Mouse (Mus musculus) bone marrow, adult 2 months (tissue): ENCODE measurements around the gene Grip1. TPM values are rescaled to one million over a fixed set of nuclear protein-coding genes. Genes with fewer than 3 reads are reported as not detected.

ENCODE experiments used
- H3K27ac ChIP-seq: fragments of 200-500 bp; 2 replicates; pipeline ENCODE4 v1.5.1; 2012; ENCODE audit warnings: low read depth, mild to moderate bottlenecking, control low read depth, inconsistent platforms, low read length; ENCODE audit not compliant: control insufficient read depth, poor library complexity, insufficient read depth
- H3K4me1 ChIP-seq: fragments of 200-500 bp; 2 replicates; pipeline ENCODE4 v1.6.1; 2011; ENCODE audit warnings: low read length; ENCODE audit not compliant: control insufficient read depth, insufficient read depth
- H3K4me3 ChIP-seq: fragments of 200-500 bp; replicated peaks from 2 replicates; pipeline ENCODE3; 2011; ENCODE audit warnings: mild to moderate bottlenecking, low read depth, low read length, control low read depth; ENCODE audit not compliant: control insufficient read depth
- CTCF ChIP-seq: fragments of 200-500 bp; IDR thresholded peaks from 2 replicates; pipeline ENCODE4 v1.5.1; 2011; ENCODE audit warnings: low read length, control low read depth; ENCODE audit not compliant: control insufficient read depth, insufficient read depth
- POLR2A ChIP-seq: fragments of 200-500 bp; IDR thresholded peaks from 2 replicates; pipeline ENCODE4 v1.6.1; 2011; ENCODE audit warnings: low read depth, mild to moderate bottlenecking, control low read depth, low read length, borderline replicate concordance; ENCODE audit not compliant: control insufficient read depth
- whole genome bisulfite sequencing: fragments of 180-500 bp; shearing (Covaris S2); methylation state at CpG from one replicate; pipeline ENCODE4 v1.1.7; 2018; 5-methylcytosine and 5-hydroxymethylcytosine counted together
- polyA plus RNA-seq: library from polyadenylated mRNA; stranded (reverse); fragments of >200 nt; gene quantifications from 2 replicates; pipeline ENCODE4 v1.2.4, GENCODE M21; 2011; ENCODE audit warnings: low replicate concordance; ENCODE audit not compliant: missing spikeins, insufficient read depth, insufficient read length

Gene Grip1
- polyA plus RNA-seq, 1 experiment, result not detected

- Histone ChIP-seq H3K27ac (no peak overlapping the region), H3K4me3 (no peak overlapping the region), H3K4me1 (no peaks in the 10 kb centered on the region)
- TF ChIP-seq CTCF (no peak), POLR2A (no peak)
- WGBS, result 64% methylated on average over 5 of the region's 5 CpGs
Measured at GRCm38 (mm10) chr10:119927963-119928362, 474.3 kb downstream of the Grip1 start.

DNA sequence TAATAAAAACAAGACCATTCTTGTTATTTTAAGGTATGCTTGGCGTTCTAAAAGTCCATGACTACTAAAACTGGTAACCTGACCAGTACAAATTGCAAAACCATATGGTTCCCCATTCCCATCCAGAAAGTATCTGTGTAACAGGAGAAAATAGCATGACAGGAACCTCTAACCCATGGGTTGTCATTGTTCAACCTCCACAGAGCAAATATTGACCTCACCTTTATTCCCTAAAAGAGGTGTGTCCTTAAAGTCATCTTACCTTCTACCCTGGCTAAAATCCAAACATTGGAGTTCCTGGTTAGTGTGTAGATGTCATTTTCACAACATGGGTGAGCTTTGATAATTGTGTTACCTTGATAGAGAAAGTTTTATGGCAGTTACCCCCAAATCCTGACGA, 475.3 kb downstream of the Grip1 start:
- TF ChIP-seq CTCF (no peak), POLR2A (no peak)
- no peaks in the 10 kb centered on the region for H3K4me1 ChIP-seq
- H3K4me3 ChIP-seq, result no peak overlapping the region
- no peak overlapping the region for H3K27ac ChIP-seq
- WGBS, result 80% methylated on average over 2 of the region's 2 CpGs

DNA sequence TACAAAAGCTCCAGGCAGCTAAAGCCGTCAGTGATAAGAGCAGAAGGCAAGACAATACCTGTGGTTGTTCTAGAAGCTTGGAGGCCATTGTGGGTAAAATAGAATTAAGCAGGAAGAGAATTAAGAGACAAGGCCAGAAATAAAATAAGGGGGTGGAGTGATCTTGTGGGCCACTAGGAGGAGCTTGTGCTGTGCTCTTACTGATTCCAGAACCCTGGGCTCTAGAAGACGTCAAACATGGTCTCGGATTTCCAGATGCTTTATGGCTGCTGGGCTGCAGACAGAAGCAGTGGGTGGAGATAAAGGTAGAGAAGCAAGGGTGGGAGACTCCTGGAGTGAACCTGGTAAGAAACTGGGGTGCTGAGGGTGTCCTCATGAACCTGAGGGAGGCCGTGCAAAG, 479.2 kb downstream of the Grip1 start:
- Histone ChIP-seq H3K4me1 (no peaks in the 10 kb centered on the region), H3K4me3 (no peak overlapping the region), H3K27ac (no peak overlapping the region)
- TF ChIP-seq CTCF (no peak), POLR2A (no peak)
- 64% methylated on average over 4 of the region's 4 CpGs for WGBS

- H3K4me3 ChIP-seq, result no peak overlapping the region
- WGBS, result 87% methylated on average over 5 of the region's 5 CpGs
- no peaks in the 10 kb centered on the region for H3K4me1 ChIP-seq
- no peak overlapping the region for H3K27ac ChIP-seq
- no peak for TF ChIP-seq CTCF
- TF ChIP-seq POLR2A, result no peak
Measured at GRCm38 (mm10) chr10:119933362-119933761, 479.7 kb downstream of the Grip1 start.

DNA sequence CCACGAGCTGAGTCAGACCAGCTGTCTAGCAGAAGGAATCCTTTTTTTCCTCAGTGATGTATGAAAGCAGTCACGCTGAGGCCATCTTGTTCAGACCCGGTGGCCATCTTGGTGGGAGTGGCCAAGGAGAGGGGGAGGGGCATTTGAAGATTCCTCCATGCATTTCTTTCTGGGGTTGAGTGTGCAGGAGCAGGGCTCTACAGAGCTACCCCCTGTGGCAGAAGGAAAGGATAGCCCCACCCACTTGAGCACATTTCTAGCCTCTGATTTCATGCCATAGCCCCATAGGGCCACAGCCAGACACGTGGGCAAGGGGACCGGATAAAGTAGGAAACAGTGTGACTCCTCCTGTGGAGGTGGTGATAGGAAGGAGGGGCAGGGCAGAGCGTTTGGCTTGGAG, 481.6 kb downstream of the Grip1 start:
- H3K27ac ChIP-seq, result no peak overlapping the region
- no peaks in the 10 kb centered on the region for H3K4me1 ChIP-seq
- TF ChIP-seq POLR2A, result no peak
- TF ChIP-seq CTCF, result no peak
- no peak overlapping the region for H3K4me3 ChIP-seq
- 80% methylated on average over 6 of the region's 6 CpGs for WGBS

DNA sequence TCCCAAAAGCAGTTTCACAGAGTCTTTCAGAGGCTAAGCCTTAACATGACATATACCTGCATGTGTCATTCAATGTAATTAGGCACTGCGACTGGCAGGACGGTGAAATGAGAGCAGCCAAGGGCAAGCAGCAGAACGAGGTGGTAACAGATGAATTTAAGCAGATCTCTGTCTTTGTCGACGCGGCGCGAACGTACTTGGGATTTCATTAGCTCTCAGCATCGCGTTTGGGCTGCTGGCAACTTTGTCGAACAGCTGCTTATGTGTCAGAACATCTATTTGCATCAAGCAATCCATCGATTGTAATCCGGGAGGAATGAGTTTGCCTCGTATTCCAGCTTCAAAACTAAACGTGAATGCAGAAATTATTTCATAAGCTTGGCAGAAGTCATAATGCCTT, 483.9 kb downstream of the Grip1 start:
- TF ChIP-seq POLR2A (no peak), CTCF (no peak)
- no peak overlapping the region for H3K4me3 ChIP-seq
- no peak overlapping the region for H3K27ac ChIP-seq
- no peaks in the 10 kb centered on the region for H3K4me1 ChIP-seq
- 91% methylated on average over 16 of the region's 16 CpGs for WGBS

GRCm38 (mm10) chr10:119943906-119944305, 490.3 kb downstream of the Grip1 start:
- Histone ChIP-seq H3K4me1 (no peaks in the 10 kb centered on the region), H3K27ac (no peak overlapping the region), H3K4me3 (no peak overlapping the region)
- 85% methylated on average over 8 of the region's 8 CpGs for WGBS
- TF ChIP-seq POLR2A (no peak), CTCF (no peak)

- Histone ChIP-seq H3K4me1 (no peaks in the 10 kb centered on the region), H3K27ac (no peak overlapping the region), H3K4me3 (no peak overlapping the region)
- TF ChIP-seq CTCF (no peak), POLR2A (no peak)
- WGBS, result 69% methylated on average over 6 of the region's 6 CpGs
Measured at GRCm38 (mm10) chr10:119951460-119951859, 497.8 kb downstream of the Grip1 start.

GRCm38 (mm10) chr10:119957260-119957955, 503.8 kb downstream of the Grip1 start:
- 82% methylated on average over 17 of the region's 17 CpGs for WGBS
- no peaks in the 10 kb centered on the region for H3K4me1 ChIP-seq
- TF ChIP-seq POLR2A, result no peak
- TF ChIP-seq CTCF, result no peak
- H3K4me3 ChIP-seq, result no peak overlapping the region
- no peak overlapping the region for H3K27ac ChIP-seq
